Mouse (Mus musculus): ENCODE data around the gene Iqsec3. TPM values are rescaled to one million over a fixed set of nuclear protein-coding genes. Genes with fewer than 3 reads are reported as not detected.

Gene Iqsec3
- total RNA-seq, 4 experiments from 2014 or later = 129 to 156 (median 139) TPM

DNA sequence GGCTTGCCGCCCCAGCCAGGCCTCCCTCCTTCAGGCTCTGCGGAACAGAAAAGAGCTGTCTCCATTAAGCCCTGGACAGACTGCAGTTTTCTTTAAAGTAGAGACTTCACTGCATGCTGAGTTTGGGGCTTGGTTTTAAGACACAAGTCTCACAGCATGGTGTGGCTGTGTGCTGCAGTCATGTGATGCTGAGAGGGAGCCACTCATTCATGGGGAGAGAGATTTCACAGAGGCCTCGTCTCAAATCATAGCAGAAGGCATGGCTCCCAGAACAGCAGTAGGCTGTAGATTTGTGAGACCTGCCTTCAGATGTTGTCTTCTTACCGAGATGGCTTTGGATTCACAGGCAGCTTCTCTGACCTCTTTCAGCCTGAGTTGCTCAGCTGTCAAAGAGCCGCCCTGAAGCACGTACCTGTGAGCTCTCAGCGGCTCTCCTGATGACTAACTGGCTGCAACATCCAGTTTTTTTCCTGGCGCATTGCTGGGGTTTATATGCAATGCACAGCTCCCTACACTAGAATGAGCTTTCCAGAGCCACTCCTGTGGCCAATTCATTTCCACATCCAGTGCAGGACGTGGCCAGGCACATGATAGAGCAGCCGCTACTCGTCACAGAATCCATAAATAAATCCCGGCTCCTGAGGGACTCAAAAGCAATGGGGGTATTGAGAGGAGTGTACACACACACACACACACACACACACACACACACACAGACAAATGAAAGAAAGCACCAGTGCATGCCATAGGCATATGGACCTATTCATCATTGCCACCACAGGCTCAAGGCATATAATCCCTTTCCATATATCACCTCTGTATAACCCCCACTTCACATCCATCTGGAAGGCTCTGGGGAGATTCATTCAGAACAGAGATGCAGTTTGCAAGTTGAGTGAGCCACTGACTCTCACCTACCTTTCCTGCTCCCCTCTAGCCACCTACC lies 18.7 kb downstream of the Iqsec3 start:
- no peak for DNase-seq (ENCODE audit: low spot score in 2 of 2)

DNA sequence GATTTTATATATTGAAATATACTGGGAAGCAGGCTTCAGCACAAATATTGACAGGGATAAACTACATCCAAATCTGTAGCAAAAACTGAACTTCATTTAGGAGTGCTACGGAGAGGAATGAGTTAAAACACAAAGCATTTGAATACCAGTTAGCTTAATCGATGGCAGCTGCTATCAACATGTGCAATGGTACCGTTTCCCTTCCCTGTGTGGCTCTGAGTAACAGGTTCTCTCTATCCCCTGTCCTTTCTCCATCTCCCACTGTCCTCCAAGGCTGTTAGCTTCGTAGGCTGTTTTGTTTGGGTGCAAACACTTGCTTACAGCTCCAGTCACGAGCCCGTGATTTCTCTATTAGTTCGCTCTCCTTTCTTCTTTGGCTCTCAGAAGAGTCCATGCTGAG lies 19.7 kb downstream of the Iqsec3 start:
- DNase-seq (ENCODE audit: low spot score in 2 of 2) = no peak

DNA sequence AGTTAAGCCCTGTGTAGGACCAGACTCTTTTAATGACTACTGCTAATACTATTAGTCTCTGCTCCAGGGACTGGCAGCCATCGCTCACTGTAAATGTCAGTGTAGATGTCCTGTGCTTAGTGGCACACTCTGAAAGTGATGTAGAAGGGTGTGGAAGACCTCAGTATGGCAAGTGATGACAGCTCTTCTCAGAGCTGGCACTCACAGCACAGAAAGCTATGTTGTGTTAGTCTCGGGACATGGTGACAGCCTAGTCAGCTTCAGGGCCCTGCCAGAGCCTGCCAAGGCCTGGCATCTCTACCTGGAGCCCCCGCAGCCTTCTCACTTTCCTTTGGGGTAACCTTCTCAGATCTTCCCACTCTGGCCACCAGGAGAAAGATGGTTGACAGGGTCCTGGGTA lies 21.8 kb downstream of the Iqsec3 start:
- no peak for DNase-seq (ENCODE audit: low spot score in 2 of 2)

DNA sequence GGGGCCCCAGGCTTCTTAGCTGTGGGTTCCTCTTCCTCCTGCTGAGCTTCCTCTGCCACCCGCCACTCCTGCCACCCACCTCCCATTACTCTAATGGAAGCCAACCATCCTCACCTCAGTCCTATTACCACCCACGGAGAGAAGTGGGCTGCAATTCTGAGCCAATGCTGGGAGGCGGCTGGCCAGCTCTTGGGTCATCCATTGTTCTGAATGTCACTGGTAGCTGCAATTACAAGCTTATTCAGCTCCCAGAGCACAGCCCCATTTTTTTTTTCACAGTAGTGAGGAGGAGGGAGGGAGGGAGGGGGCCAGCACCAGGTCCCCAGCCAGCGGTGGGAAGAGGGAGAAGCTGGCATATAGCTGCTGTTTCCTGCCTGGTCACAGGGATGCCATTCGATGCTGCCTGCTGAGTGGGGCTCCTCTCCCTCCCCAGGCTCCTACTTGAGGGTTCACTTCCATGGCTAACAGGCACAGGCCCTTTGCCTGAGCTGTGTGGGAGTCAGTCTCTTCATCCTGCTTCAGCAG lies 32.7 kb downstream of the Iqsec3 start:
- DNase-seq (ENCODE audit: low spot score in 2 of 2) = no peak

DNA sequence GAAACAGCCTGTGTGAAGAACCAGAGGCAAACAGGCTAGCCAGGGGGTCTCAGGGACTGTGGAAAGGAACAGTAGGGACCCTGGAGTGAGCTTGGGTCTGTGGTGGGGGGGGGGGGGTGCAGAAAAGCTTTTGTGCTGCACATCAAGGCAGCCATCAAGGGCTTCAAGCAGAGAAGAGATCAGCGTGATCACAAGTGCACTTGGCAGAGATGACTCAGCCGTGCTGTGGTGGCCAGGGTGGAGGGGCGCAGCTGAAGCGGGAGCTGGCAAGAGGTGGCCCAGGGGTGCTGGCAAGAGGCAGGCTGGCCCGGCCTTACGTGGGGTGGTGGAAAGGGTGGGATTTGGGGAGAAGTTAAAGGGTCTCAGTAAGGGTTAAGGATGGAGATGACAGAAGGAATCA lies 48.6 kb downstream of the Iqsec3 start:
- DNase-seq (ENCODE audit: low spot score in 2 of 2) = no peak

DNA sequence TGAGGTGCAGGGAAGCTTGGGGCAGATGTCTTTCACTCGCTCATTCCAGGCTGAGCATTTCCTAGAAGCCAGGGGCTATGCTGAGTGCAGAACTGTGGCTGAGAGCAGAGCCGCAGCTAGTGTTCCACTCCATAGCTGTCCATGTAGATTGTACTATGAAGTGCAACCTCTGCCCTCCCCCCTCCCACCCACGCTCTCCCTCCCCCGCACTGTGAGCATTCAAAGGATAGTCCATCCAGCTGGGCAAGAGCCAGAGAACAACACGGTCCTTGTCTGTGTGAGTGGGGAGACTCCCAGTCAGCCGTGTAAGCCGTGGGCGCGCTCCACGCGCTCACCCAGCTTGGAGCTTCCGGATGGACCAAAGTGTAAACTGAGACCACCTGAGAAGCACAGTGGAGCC lies 49.1 kb downstream of the Iqsec3 start:
- DNase-seq (ENCODE audit: low spot score in 2 of 2) = no peak

DNA sequence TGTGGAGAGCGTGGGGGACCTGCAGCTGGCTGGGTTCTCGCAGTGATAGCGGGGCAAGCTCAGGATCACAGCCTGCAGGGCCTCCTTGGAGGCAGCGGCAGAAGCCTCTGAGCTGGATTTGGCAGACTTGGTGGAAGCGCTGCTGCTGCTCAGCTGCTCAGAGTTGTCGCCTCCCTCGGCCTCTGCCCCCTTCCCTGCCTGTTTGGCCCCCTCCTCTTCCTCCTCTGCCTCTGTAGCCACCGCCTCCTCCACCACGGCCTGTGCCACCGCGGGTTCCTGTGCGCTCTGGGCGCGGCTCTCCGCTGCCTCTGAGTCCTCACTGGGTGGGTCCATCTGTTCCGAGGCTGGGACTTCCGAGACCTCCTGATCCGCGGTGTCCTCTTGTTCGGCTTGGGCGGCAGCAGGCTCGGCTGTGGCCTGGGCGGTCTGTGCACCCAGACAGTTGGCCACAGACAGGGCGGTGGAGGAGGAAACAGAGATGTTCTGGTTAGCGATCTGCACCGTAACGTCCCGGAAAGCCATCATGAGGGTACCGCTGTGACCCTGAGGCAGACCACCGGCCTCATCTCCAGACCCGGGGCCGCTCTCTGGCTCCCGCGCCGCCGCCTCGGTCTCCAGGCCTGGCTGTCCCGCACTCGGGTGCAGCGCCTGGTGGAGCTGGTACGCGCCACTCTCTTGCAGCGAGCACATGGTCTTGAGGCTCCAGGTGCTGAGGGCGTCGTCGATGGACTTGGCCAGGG lies 60.8 kb downstream of the Iqsec3 start:
- DNase-seq (ENCODE audit: low spot score in 2 of 2) = no peak

DNA sequence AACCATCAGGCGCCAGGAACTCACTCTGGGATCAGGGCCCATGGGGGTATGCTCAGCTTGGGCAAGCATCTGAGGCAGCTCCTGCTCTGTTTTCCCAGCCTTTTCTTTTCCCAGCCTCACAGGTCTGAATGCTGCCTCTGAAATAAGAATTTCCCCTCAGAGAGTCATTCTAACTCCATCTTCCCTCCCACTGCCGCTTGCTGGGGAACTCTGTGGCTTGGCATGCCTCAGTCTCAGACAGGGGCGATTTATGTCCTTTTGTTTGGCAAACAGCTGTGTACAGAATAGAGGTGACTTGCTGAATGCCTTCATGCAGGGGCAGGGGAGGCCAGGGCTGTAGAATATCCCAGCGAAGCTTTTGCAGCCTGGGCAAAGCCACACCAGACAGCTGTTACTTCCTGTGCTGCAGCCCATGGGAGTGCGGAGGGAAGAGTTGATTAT lies 65.9 kb downstream of the Iqsec3 start:
- no peak for DNase-seq (ENCODE audit: low spot score in 2 of 2)

DNA sequence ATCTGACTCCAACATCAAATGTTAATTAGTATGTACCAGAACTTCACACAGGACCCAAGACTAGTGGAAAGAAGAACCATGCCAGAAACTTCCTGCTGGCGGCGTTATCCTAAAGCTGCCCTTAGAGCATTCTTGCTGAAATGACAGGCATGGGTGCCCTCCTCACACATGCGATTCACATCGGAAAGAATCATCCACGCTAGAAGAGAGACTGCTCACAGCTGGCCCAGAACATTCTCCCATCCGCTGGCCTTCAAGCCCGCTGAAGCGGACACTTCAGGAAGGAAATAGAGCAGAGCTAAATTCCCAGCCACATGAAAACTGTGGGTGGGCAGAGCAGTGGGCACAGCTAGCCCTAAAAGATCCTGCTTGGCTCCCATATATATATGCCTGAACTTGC lies 68.2 kb downstream of the Iqsec3 start:
- DNase-seq (ENCODE audit: low spot score in 2 of 2) = no peak

DNA sequence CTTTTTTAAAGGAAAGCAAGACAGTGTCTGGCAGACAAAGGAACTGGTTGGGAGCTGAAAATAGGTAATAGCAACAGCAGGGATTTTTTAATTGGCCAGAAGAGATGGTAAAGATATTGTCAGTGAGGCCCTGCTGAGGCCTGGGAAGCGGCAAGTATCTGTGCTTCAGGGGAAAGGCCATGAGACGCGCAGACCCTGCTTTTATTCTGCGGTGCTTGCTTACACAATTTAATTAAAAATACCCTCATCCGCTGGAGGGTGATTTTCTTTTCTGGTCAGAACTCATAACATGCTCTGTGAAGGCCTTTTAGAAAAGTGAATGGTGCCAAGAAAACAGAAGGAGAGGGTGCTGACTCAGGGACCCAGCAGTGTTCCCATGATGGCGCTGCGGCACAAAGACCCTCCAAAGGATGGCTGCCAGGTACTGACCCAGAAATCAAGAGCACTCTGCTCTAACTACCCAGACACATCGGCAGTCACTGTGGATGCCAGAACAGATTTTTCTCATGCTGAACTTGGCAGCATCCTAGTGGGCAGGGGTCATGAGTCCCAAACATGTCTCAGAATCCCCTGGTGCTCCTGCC lies 70.7 kb downstream of the Iqsec3 start:
- DNase-seq (ENCODE audit: low spot score in 2 of 2) = no peak

DNA sequence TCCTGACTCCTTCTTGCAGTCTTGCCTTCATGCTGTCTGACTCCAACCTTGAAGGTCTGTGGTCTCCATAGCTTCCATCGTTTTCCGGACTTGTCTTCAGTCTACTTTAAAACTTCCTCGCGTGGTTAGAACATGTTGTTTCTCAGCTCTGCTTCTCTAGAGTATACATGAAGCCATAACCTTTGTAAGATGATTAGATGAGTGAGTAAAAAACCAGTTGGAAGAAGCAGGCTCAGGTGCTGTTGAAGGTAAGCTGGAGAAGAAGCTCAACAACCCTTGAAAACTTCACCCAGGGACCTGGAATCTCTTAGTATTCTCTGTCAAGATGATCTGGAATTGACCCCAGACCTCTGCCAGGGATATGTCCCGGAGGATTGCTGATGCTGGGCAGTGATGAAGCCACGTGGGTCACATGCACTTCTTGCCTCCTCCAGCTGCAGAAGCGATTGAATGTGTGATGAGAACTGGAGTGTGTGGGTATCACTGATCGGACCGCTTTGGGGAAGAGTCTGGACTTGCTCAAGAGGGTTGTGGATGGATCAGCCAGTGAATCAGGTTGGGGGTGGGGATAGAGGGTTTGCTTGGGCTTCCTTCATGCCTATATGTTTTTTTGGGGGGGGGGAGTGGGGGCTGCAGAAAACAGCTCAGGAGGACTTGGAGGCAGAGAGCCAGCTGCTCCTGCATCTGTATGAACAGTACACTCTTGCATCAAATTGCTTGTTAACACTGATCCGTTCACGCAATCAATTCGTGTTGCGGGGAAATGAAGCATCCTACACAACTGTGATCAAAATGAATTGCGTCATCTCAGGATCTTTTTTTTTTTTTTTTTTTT lies 71.4 kb downstream of the Iqsec3 start:
- no peak for DNase-seq (ENCODE audit: low spot score in 2 of 2)

DNA sequence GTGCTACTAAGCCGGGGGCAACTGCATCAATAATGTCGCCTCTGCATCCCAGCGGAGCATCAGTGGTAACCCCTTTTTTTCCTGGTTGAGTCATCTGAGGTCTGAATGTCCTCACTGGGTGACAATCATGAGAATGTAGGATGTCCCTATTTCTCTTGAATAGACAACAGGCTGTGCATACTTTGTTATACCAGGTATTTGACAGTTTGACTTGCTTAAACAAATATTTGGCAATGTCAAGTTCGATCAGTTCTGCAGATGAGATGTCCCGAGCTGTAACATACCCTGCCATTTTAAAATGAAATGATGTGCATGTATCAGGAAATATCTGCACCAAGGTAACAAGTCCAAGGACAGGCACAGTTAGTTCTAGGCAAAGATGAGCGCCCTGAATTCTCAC lies 72.3 kb downstream of the Iqsec3 start:
- DNase-seq (ENCODE audit: low spot score in 2 of 2) = no peak

DNA sequence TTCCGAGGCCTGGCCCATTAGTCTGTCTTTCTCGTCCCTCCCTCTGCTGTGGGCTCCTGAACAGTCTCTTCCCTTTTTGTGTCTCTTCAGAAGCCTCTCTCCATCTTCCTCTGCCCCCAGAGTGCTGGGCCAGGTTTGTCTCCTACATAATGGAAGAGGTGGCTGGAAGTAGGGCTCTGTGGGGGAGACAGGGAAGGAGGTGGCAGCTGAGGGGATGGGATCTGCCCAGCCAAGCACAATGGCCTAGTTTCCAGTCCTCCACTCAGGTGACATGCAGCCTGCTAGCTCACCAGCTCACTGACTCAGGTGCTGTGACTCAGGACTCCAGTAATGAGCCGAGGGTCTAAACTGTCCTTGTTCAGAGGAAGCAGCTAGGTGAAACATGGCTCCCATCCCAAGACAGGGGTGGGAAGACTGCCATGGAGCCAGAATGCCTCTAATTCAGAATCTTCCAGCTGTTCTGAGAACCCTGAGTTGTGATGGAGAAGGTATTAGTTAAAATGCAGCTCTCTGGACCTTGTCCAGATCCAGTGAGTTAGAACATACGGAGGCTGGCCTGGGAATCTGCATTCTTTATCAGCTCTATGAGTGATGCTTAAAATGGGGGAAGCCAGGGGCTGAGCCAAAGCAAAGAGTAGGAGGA lies 80.7 kb downstream of the Iqsec3 start:
- DNase-seq (ENCODE audit: low spot score in 2 of 2) = no peak

DNA sequence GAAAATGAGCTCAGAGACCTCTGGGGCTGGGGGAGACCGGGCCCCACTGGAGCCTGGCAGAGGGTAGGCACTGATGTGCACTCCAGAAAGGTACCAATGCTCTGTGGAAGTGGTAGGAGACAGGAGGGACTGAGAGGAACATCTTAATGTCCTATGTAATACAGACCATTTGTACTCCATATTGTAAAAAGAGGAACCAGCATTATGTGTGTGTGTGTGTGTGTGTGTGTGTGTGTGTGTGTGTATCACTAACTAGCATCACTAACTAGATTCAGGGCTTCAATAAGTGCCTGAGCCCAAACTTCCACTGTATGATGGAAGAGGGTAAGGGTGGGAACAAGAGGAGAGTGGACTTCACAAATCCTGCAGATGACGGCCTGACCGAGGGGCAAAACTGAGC lies 88.1 kb downstream of the Iqsec3 start:
- no peak for DNase-seq (ENCODE audit: low spot score in 2 of 2)

DNA sequence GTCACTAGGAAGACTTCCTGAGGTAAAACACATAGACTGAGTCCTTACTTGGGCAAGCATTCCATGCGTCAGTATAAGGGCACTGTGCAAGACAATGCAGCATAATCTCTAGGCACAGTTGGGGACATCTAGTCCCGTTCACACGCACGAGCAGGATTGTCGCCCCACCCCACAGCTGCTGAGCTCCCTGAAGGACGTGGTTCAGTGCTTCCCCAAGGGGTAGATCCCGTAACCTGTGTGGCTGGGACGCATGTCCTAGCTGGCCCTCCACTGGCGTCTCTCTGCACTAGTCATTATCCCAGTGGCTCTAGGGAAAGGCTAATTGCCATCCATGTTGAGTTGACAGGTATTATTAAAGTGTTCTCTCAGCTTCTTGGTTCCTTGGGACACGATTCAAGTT lies 91.4 kb downstream of the Iqsec3 start:
- DNase-seq (ENCODE audit: low spot score in 2 of 2) = no peak

DNA sequence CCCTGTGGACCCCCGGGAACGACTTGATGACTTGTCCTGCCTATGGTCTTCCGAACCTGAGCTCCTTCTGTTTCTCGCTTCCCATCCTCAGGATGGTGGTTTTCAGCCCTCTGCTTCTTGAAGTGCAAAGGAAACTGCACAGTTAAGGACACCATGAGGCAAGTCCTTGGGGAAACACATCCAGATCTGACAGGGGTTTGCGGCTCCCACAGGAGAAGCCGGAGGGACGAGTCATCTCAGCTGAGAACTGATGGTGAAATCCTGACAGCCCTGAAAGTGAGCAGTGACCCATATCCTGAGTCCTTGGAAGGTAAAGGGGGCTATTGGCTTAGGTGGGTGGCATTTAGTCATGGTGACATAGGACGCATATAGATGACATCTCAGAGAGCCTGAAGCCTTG lies 92.9 kb downstream of the Iqsec3 start:
- no peak for DNase-seq (ENCODE audit: low spot score in 2 of 2)

DNA sequence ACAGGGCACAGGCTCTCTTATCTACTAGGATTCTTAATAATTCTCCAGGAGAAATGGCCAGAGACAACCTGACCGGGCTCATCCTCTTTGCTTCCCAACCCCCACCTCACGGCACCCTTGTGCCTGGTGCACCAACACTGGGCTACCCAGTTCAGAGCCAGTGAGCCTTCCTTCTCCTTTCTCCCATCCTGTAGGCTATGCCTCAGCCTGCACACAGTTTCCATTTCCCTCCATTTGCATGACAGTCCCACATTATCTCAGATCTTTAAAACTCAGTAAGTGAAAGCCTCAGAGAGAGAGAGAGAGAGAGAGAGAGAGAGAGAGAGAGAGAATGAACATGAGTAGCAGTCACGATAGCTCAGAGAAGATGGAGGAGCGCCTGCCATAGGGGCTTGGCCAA lies 95.2 kb downstream of the Iqsec3 start:
- no peak for DNase-seq (ENCODE audit: low spot score in 2 of 2)

DNA sequence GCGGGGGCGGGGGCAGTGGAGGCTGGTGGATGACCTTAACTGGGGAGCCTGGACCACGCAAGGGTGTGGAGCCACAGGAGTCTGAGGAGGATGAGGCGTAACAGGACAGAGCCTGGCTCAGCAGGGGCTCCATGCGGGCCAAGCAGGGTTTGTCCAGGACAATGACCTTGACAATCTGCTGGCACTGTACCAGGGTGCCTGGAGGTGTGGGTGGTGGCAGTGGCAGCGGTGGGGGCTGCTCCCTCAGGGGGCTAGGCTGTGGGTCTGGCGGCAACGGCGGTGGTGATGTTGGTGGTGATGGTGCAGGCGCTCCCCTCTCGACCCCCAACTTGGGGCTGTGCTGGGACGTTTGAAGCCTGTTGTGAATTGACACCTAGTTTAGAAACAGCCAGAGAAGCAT lies 97.3 kb downstream of the Iqsec3 start:
- no peak for DNase-seq (ENCODE audit: low spot score in 2 of 2)

DNA sequence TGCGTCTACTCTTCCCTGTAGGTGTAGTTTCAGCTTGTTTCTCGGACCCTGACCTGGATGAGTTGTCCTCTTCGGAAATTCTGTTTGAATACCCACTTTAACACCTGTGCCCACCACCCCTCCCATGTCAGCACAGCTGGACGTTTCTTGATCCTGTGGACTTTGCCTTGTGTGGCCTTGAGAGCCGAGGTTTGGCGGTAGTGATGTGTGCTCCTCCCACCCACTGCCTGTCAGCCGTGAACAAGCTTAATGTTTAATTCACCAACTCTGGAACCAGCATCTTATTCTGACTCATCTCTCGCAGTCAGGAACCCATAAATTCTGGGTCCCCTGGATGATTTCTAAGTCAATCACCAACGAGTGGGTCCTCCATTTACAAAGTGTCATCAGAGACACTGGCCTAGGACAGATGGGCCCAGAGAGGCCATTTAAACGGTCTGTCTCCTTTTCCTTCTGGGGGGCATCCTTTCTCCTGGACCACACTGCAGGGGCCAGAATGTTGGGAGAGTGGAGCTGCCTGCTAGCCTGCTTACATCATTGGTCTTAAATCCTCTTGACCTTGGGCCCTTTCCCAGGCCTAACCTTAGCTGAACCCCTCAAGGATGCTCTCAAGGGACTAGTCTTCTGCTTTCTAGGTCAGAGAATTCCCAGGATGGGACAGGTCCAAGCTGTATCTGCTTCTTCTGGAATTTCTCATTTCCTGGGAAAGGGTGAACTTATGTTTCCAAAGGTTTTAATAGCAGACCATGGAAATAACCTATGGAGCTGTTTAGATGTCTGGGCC lies 102.1 kb downstream of the Iqsec3 start:
- no peak for DNase-seq (ENCODE audit: low spot score in 2 of 2)

DNA sequence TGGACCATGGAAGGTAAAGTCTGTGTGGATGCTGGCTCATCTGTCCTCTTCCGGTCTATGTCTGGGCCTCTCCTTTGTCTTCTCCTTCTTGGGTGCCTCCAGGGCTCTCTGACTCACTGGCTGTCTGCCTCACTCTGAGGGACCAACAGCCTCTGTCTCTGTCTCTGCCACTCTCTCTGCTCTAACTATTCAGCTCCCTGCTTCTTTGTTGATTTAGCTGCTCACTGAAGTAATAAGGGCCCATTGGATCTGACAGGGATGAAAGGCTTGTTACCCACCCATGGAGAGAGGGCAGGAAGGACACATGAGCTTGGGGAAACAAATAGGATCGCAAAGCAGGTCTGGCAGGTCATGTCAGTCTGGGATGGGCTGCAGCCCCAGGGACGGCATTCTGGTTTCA lies 106.4 kb downstream of the Iqsec3 start:
- DNase-seq (ENCODE audit: low spot score in 2 of 2) = no peak

All from layer of hippocampus, adult 8-10 months (tissue).